Comparison of ENCODE assay signal across 8 mouse cellular contexts in genomic region chr12:72086166-72086825, GRCm38 (mm10). TPM values are rescaled to one million over a fixed set of nuclear protein-coding genes. Genes with fewer than 3 reads are reported as not detected.
A peak's percentile ranks its signal among the peaks of the same experiment; 100 is the strongest.
DNase-seq lines count a peak whose midpoint lies in the region; ATAC-seq and TF ChIP-seq lines count a peak whose summit lies in the region.

No protein-coding gene starts in this region.

- H3K4me1 ChIP-seq in heart, embryonic 13.5 days: peaks cover 40% of the 10 kb centered on the region
- H3K4me1 ChIP-seq in MEL (ENCODE audit: control insufficient read depth in 1 of 2, insufficient read depth in 2 of 2, low read length in 2 of 2): peaks cover 0 to 2% of the 10 kb centered on the region in 2 experiments; a peak in 1 of 4 replicates
- peaks cover 41% of the 10 kb centered on the region for H3K4me1 ChIP-seq in forebrain, embryonic 10.5 days
- H3K4me1 ChIP-seq in limb, embryonic 12.5 days (replicated peaks): peaks cover 22% of the 10 kb centered on the region
- H3K4me1 ChIP-seq in stomach, embryonic 16.5 days (ENCODE audit: control insufficient read depth, insufficient read depth, low read length): peaks cover 20% of the 10 kb centered on the region

- H3K4me3 ChIP-seq in heart, embryonic 13.5 days: peak overlapping the region; percentile 71
- peak overlapping the region; percentile 93 to 94 for H3K4me3 ChIP-seq in MEL (ENCODE audit: control insufficient read depth in 1 of 2, insufficient read depth in 1 of 2, low read depth in 2 of 2, low read length in 2 of 2)
- H3K4me3 ChIP-seq in forebrain, embryonic 10.5 days: peak overlapping the region; percentile 74
- H3K4me3 ChIP-seq in limb, embryonic 12.5 days (replicated peaks): peak overlapping the region; percentile 61
- peak overlapping the region; percentile 82 for H3K4me3 ChIP-seq in stomach, embryonic 16.5 days (replicated peaks; ENCODE audit: low read length)

- no peak for TF ChIP-seq RAD21 in MEL (IDR thresholded peaks at IDR 0.05; ENCODE audit: low read depth, low read length)

- 2% methylated on average over 18 of the region's 18 CpGs for WGBS in heart, embryonic 13.5 days
- 2% methylated on average over 18 of the region's 18 CpGs for WGBS in forebrain, embryonic 10.5 days
- 2% methylated on average over 18 of the region's 18 CpGs for WGBS in limb, embryonic 12.5 days
- 1% methylated on average over 18 of the region's 18 CpGs for WGBS in stomach, embryonic 16.5 days

- no peak for TF ChIP-seq EP300 in MEL (IDR thresholded peaks at IDR 0.05; ENCODE audit: low read depth in 1 of 2, low read length in 2 of 2)

- peak overlapping the region; percentile 88 for H3K9ac ChIP-seq in heart, embryonic 13.5 days
- H3K9ac ChIP-seq in MEL (ENCODE audit: control insufficient read depth, low read depth, low read length, poor library complexity, severe bottlenecking): peak overlapping the region; percentile 88
- peak overlapping the region; percentile 72 for H3K9ac ChIP-seq in limb, embryonic 12.5 days (replicated peaks)
- peak overlapping the region; percentile 86 for H3K9ac ChIP-seq in stomach, embryonic 16.5 days (ENCODE audit: low read length)

- H3K79me2 ChIP-seq in MEL (ENCODE audit: control insufficient read depth, insufficient read depth, low read length, poor library complexity): no peaks in the 10 kb centered on the region; the same call in 1 of the 2 replicates

- TF ChIP-seq CTCF in MEL (IDR thresholded peaks at IDR 0.05 in 2 of 3, conservative IDR thresholded peaks at IDR 0.05 in 1 of 3; ENCODE audit: control insufficient read depth in 1 of 3, insufficient read depth in 1 of 3, low read depth in 2 of 3, low read length in 3 of 3, poor library complexity in 1 of 3, severe bottlenecking in 1 of 3): no peak

- intact Hi-C loops in heart, postnatal 25 days (cut with DNase I): loop anchor here (10.0 kb wide), 2 partner anchors 449 to 679 kb away; partner anchors contain the start of gene Pcnx4

- no peak for ATAC-seq in heart, embryonic 13.5 days (ENCODE audit: extremely low read depth, insufficient number of reproducible peaks, low FRiP score, low TSS enrichment)
- ATAC-seq in limb, embryonic 12.5 days (ENCODE audit: insufficient number of reproducible peaks, insufficient read depth, low FRiP score, low TSS enrichment, low read depth): no peak
- ATAC-seq in stomach, embryonic 16.5 days (ENCODE audit: insufficient read depth, low FRiP score): no peak

- no peak for DNase-seq in heart, postnatal 25 days (ENCODE audit: low spot score)
- DNase-seq in MEL (ENCODE audit: low read depth, low spot score): no peak
- no peak for DNase-seq in forebrain, embryonic 10.5 days (ENCODE audit: extremely low spot score, low spot score)
- no peak for DNase-seq in adrenal gland, postnatal 36 days
- DNase-seq in testis, postnatal 14 days (ENCODE audit: low spot score): no peak

- H3K9me3 ChIP-seq in heart, embryonic 13.5 days: no peaks in the 10 kb centered on the region
- no peaks in the 10 kb centered on the region for H3K9me3 ChIP-seq in MEL (replicated peaks; ENCODE audit: insufficient read depth, low read length)
- no peaks in the 10 kb centered on the region for H3K9me3 ChIP-seq in forebrain, embryonic 10.5 days
- H3K9me3 ChIP-seq in limb, embryonic 12.5 days: no peaks in the 10 kb centered on the region
- no peaks in the 10 kb centered on the region for H3K9me3 ChIP-seq in stomach, embryonic 16.5 days (replicated peaks; ENCODE audit: control insufficient read depth, low read length)

- H3K27me3 ChIP-seq in heart, embryonic 13.5 days (replicated peaks): no peaks in the 10 kb centered on the region
- no peaks in the 10 kb centered on the region for H3K27me3 ChIP-seq in MEL (ENCODE audit: control insufficient read depth in 1 of 2, insufficient read depth in 2 of 2, low read length in 2 of 2)
- no peaks in the 10 kb centered on the region for H3K27me3 ChIP-seq in forebrain, embryonic 10.5 days (ENCODE audit: poor library complexity, severe bottlenecking)
- no peaks in the 10 kb centered on the region for H3K27me3 ChIP-seq in limb, embryonic 12.5 days
- no peaks in the 10 kb centered on the region for H3K27me3 ChIP-seq in stomach, embryonic 16.5 days (ENCODE audit: control insufficient read depth, insufficient read depth, low read length)

- H3K4me2 ChIP-seq in heart, embryonic 13.5 days: peak overlapping the region; percentile 96
- peak overlapping the region; percentile 66 for H3K4me2 ChIP-seq in limb, embryonic 12.5 days
- H3K4me2 ChIP-seq in stomach, embryonic 16.5 days (ENCODE audit: low read depth, low read length): peak overlapping the region; percentile 81

- TF ChIP-seq POLR2A in MEL (IDR thresholded peaks at IDR 0.05; ENCODE audit: control insufficient read depth in 1 of 2, insufficient read depth in 1 of 2, low read depth in 1 of 2, low read length in 2 of 2, poor library complexity in 1 of 2): peak in 1 of 2 experiments; percentile 26; a peak in 1 of 4 replicates

- H3K36me3 ChIP-seq in heart, embryonic 13.5 days: peaks cover 15% of the 10 kb centered on the region
- H3K36me3 ChIP-seq in MEL (ENCODE audit: control insufficient read depth in 1 of 2, insufficient read depth in 2 of 2, low read length in 2 of 2): peaks cover 0 to 6% of the 10 kb centered on the region in 2 experiments; a peak in 2 of 4 replicates
- H3K36me3 ChIP-seq in forebrain, embryonic 10.5 days (replicated peaks): peaks cover 17% of the 10 kb centered on the region
- peaks cover 14% of the 10 kb centered on the region; the same call in 1 of the 2 replicates for H3K36me3 ChIP-seq in limb, embryonic 12.5 days
- no peaks in the 10 kb centered on the region for H3K36me3 ChIP-seq in stomach, embryonic 16.5 days (ENCODE audit: control insufficient read depth, insufficient read depth, low read length)

- peak overlapping the region; percentile 95 for H3K27ac ChIP-seq in heart, embryonic 13.5 days (replicated peaks)
- H3K27ac ChIP-seq in MEL (ENCODE audit: control insufficient read depth, low read depth, low read length): peak overlapping the region; percentile 65
- H3K27ac ChIP-seq in forebrain, embryonic 10.5 days: peak overlapping the region; percentile 95
- H3K27ac ChIP-seq in limb, embryonic 12.5 days: peak overlapping the region; percentile 95
- H3K27ac ChIP-seq in stomach, embryonic 16.5 days (ENCODE audit: low read length): peak overlapping the region; percentile 97

TF ChIP-seq in MEL, 35 proteins besides CTCF, POLR2A, EP300 and RAD21:
- TF ChIP-seq SIN3A (IDR thresholded peaks at IDR 0.05; ENCODE audit: low read length): peak; percentile 64
- TF ChIP-seq MAX (IDR thresholded peaks at IDR 0.05; ENCODE audit: low read length): peak; percentile 41
- TF ChIP-seq ZC3H11A (IDR thresholded peaks at IDR 0.05; ENCODE audit: low read depth, low read length): no peak
- TF ChIP-seq NELFE (IDR thresholded peaks at IDR 0.05; ENCODE audit: low read depth, low read length): peak; percentile 25
- TF ChIP-seq GABPA (IDR thresholded peaks at IDR 0.05; ENCODE audit: low read depth, low read length): no peak
- 0 out of 2 replicates have a peak, but pooled peaks have one; percentile 37 for TF ChIP-seq TBP (IDR thresholded peaks at IDR 0.05; ENCODE audit: low read depth, low read length)

RNA-seq across cellular contexts. Expression of gene Jkamp, which starts 0.9 kb away (rescaled TPM):
- polyA plus RNA-seq in heart, embryonic 13.5 days (2015; fragmentation: Nextera tagmentation; extraction: Ambion mirVana): 72.5 and 82.9 TPM in 2 replicates
- 10 to 100 TPM; 21.1 to 21.3 TPM for total RNA-seq in heart, postnatal 25 days (2021)
- total RNA-seq in MEL (2012; rRNA removed): 14.6 and 14.9 TPM in 2 replicates
- polyA plus RNA-seq in MEL (2012; ENCODE audit: insufficient read depth in 1 of 2, insufficient read length in 2 of 2, low read depth in 1 of 2, low replicate concordance in 2 of 2, missing spikeins in 1 of 2): 10 to 100 TPM in 1 of 2 experiments, not detected in 1; 25.0 TPM
- polyA plus RNA-seq in forebrain, embryonic 10.5 days (2016; fragmentation: Nextera tagmentation; extraction: Ambion mirVana): 71.9 and 73.2 TPM in 2 replicates
- 64.5 and 67.2 TPM in 2 replicates for polyA plus RNA-seq in limb, embryonic 12.5 days (2016; fragmentation: Nextera tagmentation; extraction: Ambion mirVana)
- polyA plus RNA-seq in stomach, embryonic 16.5 days (2015; fragmentation: Nextera tagmentation; extraction: Ambion mirVana): 54.8 and 56.8 TPM in 2 replicates
- 10 to 100 TPM; 36.9 to 58.8 TPM for total RNA-seq in adrenal gland, postnatal 36 days (2021)

RNA-seq across cellular contexts. Expression of gene L3hypdh, which starts 1.1 kb away (rescaled TPM):
- 16.8 and 20.4 TPM in 2 replicates for polyA plus RNA-seq in heart, embryonic 13.5 days (2015; fragmentation: Nextera tagmentation; extraction: Ambion mirVana)
- total RNA-seq in heart, postnatal 25 days (2021): 1 to 10 TPM; 5.7 to 6.7 TPM
- total RNA-seq in MEL (2012; rRNA removed): 2.5 and 5.2 TPM in 2 replicates
- polyA plus RNA-seq in MEL (2012; ENCODE audit: insufficient read depth in 1 of 2, insufficient read length in 2 of 2, low read depth in 1 of 2, low replicate concordance in 2 of 2, missing spikeins in 1 of 2): 1 to 10 TPM in 1 of 2 experiments, not detected in 1; 9.3 TPM
- 7.0 and 7.2 TPM in 2 replicates for polyA plus RNA-seq in forebrain, embryonic 10.5 days (2016; fragmentation: Nextera tagmentation; extraction: Ambion mirVana)
- 14.3 and 14.7 TPM in 2 replicates for polyA plus RNA-seq in limb, embryonic 12.5 days (2016; fragmentation: Nextera tagmentation; extraction: Ambion mirVana)
- 15.2 and 15.5 TPM in 2 replicates for polyA plus RNA-seq in stomach, embryonic 16.5 days (2015; fragmentation: Nextera tagmentation; extraction: Ambion mirVana)
- 10 to 100 TPM; 11.0 to 26.1 TPM for total RNA-seq in adrenal gland, postnatal 36 days (2021)

RNA-seq across cellular contexts. Expression of gene Gpr135, which starts 15.4 kb away (rescaled TPM):
- 0.43 and 0.60 TPM in 2 replicates for polyA plus RNA-seq in heart, embryonic 13.5 days (2015; fragmentation: Nextera tagmentation; extraction: Ambion mirVana)
- under 1 TPM; 0.25 to 0.42 TPM for total RNA-seq in heart, postnatal 25 days (2021)
- total RNA-seq in MEL (2012; rRNA removed): 0.10 and 0.19 TPM in 2 replicates
- polyA plus RNA-seq in MEL (2012; ENCODE audit: insufficient read depth in 1 of 2, insufficient read length in 2 of 2, low read depth in 1 of 2, low replicate concordance in 2 of 2, missing spikeins in 1 of 2): under 1 TPM in 1 of 2 experiments, not detected in 1; 0.92 TPM
- 0.32 and 0.57 TPM in 2 replicates for polyA plus RNA-seq in forebrain, embryonic 10.5 days (2016; fragmentation: Nextera tagmentation; extraction: Ambion mirVana)
- 0.80 and 0.83 TPM in 2 replicates for polyA plus RNA-seq in limb, embryonic 12.5 days (2016; fragmentation: Nextera tagmentation; extraction: Ambion mirVana)
- polyA plus RNA-seq in stomach, embryonic 16.5 days (2015; fragmentation: Nextera tagmentation; extraction: Ambion mirVana): 0.36 and 0.61 TPM in 2 replicates
- 1 to 10 TPM; 1.9 to 3.0 TPM for total RNA-seq in adrenal gland, postnatal 36 days (2021)
